Mouse (Mus musculus) CH12F3 (cell line): ENCODE measurements around the gene Tcl1b2.
"Not testable (repeated sequence)": the region's sequence is repeated elsewhere in the genome, so short reads cannot be mapped to it uniquely, and the experiment has no call there.

Experiments used
- in situ Hi-C: fragments of 300-500 bp; cut with MboI; formaldehyde crosslinking; loops from 2 replicates; pipeline ENCODE4 v1.14.3; 2020; ENCODE audit warnings: low sequenced_read_pairs

The Tcl1b2 gene

DNA sequence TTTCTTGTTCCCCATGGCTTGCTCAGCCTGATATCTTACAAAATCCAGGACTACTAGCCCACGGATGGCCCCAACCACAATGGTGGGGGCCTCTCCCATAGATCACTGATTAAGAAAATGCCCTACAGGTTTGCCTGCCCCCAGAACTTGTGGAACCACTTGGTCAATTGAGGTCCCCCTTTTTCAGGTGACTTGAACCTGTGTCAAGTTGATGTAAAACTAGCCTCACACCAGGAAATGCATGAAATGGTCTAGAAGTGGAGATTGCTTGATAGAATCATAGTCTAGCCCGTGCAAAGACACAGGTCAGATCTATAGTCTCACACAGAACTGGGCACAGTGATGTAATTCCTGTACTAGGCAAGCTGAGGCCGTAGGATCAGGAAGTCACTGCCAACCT, at the start of gene Tcl1b2:
Gene Tcl1b2, plus strand, starts transcription at position 301 of the 400 bp plus-strand sequence.
- in situ Hi-C loops = no loop called here

DNA sequence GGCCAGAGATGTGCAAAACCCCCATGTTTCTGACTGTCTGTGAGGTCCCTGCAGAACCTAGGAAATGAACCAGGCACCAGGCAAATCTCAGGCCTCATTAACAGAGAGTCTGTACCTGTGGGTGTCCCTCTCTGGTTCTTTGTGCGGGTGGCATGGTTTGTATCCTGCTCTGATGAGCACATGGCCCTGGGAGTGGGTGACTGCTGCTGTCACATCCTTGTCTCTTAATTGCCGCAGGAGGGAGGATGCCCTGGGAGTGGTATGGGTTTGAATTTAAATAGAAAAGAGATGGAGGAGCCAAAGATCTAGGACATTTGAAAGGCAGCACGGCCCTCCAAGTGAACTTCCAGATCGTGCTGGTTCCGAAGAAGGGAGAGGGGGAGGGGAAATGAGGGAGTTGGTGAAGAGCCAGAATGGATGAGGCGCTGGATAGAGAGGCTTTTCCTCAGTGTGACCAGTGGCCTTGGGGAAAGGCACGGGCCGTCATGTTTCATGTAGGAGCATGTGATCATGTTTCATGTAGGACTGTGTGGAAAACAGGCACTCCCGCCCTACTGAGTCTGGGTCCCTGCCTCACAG, 46.3 kb upstream of the Tcl1b2 start:
- in situ Hi-C loops = no loop called here

DNA sequence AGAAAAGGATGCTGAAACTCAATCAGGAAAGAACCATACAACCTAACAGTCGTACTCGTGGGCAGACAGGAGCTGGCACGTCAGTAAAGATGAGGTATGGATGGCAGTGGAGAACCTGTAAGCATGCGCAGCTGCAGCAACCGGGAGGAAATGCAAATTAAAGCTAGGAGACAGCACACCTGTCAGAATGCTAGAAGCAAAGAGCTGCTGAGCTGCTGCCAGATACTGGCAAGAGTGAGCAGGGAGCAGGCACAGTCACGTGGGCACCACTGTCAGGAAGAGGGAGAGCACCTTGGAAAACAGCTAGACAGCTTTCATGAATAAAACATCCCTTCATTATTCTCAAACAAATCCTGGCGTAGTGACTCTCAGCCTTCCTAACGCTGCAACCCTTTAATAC, 42.9 kb upstream of the Tcl1b2 start:
- in situ Hi-C loops = no loop called here

DNA sequence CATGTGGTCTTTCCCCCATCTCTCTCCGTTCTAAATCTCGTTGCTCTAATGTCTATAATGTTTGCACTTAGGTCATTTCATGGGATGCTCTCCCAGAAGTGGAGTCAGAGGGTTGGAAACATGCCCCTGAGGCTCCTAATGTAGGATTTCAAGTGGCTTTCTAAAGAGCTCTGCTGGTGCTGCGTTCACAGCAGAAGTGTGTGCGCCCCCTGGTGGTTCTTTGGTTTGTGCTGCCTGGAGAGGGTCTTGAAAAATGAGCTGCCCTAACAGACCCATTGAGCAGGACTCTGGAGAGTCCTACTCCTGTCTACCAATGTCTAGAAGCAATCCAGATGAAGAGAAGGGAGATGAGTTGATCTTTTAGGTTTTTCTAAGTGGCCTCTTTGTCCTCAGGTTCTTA, 41.8 kb upstream of the Tcl1b2 start:
- in situ Hi-C loops = no loop called here

DNA sequence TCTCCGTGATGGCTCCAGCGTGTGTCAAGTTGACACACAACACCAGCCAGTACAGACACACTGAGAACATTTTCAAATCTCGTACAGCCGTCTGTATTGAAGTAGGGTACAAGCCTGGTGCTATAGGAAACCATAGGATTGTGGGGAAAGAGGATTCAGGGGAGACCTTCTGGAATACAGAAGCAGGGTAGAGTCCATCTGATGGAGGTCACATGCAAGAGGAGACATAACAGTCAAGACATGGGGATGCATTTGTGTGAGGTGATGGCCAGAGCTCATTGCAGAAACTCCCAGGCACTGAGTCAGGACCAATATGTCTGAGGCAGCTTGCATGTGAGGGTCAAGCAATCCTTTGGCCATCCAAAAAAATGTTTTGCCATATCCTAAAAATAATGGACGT, 40.5 kb upstream of the Tcl1b2 start:
- in situ Hi-C loops = no loop called here

DNA sequence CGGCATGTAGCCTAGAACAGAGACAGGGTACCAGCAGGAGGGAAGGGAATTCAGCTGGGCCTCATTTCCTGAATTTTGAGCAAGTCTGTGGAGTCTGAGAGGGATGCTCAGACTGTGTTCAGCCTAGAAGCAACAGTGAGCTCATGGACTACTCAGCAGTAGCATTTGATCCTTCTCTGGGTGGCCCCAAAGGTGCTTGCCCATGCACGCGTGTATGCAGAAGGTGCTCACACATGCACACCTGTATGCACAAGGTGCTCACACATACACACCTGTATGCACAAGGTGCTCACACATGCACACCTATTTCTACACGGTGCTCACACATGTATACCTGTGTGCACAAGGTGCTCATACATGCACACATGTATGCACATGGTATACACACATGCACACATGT, 37.0 kb upstream of the Tcl1b2 start:
- in situ Hi-C loops = no loop called here

DNA sequence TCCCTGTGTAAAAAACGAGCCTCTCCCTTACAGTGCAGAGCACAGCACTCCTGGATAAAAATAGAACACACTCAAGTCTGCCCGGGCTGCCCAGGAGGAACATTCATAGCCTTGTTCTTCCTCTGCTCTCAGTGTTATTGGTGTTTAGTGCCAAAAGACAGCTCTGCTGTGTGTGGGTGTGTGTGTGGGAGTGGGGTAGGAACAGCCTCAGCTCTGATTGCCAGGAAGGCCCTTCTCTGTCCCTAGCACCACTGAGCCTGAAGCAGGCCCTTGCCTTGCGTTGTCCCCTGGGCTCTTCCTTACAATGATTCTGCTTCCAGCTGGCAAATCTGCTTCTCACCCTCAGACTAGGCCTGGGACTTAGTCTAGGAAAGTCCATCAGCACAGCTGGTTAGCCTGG, 36.4 kb upstream of the Tcl1b2 start:
- in situ Hi-C loops = no loop called here

DNA sequence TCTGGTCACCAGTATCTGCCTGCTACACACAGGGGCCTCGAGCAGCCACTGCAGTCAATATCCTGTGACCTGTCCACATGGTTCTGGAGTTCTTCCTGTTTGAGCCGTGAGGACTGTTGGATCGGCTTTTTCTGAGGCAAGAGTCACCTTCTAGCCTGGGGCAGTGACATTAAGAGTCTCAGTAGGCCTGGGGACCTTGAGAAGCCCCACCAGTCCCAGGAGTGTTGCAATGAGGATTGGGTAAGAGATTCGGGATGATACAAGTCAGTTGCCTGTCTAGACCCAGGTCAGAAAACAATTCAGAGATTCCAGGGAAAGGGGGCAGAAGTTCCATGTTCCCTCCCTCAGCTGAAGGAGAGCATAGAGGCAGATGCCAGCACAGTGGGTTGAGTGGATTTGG, 36.0 kb upstream of the Tcl1b2 start:
- in situ Hi-C loops = no loop called here

DNA sequence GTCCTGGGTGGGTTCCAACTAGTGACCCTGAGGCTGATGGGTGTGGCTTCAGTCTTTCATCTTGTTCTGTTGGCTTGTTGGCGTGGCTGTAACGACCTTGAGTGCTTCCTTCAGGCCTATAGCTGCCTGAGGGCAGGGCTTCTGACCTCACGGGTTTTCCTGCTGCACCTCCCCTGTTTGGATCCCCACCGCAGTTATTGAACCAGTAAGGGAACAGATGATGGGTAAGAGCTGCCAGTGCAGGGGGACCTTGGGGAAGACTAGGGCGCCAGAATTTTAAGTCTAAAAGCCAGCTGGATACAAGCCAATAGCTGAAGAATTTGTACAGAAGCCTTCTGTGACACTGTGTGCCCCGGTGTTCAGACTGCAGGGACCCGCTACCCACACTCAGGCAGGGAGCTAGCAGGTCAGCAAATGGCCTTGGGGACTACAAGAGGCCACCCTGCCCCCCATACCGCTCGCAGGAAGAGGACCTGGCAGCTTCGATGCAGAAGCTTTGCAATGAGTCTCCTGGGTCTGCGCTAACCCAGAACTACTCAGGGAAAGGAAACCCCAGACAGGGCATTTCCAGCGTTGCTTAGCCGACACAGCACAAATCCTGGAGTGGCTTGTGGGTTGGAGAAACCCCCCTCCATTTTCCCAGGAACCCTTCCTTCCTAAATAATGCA, 33.4 kb upstream of the Tcl1b2 start:
- in situ Hi-C loops = no loop called here

DNA sequence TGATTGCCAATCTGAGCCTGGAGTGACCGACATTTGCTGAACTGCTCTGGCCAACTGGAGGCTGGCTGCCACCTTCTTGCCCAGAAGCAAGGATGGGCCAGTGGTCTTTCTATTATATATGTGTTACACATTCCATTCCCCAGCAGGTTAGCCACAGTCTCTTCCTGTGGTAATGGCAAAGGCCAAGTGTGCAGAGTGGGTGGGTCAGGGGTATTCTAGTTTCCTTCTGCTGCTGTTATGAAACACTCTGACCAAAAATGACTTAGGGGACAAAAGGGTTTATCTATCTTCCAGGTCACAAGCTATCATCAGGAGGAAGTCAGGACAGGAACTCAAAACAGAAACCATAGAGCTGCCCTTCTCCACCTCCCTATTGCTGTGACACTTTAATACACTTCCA, 29.2 kb upstream of the Tcl1b2 start:
- in situ Hi-C loops = no loop called here

DNA sequence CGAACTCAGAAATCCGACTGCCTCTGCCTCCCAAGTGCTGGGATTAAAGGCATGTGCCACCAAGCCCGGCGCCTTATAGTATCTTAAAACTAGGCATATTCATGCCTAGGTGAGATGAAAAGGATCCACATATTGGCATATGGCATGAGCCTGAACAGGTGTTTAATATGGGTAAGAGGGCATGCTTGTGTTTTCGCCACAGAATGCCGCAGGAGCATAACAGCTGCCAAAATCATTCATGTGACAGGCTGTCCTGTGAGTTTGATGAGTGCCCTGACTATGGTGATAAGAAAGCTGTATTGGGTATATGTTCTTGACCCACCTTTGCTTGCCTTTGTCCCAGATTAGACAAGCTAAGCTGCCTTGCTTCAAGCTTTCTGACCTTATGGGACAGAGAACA, 20.5 kb upstream of the Tcl1b2 start:
- in situ Hi-C loops = no loop called here

DNA sequence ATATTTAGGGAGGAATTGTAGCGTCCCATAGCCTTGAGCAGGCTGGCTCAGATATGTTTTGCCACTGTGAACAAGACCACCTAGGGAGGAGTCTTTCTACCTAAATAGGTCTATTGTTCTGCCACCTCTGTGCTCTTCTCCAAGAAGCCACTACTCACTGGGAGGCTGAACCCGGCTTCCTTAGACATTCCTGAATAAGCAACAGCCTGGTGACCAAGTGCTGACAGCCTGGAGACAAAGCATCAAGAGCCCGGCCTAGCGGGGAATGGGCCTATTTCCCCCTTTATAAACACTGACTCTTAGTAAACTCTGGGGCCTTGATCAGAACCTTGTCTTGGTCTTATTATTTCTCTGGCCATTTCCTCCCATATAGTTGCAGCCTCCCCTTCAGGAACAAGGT, 19.3 kb upstream of the Tcl1b2 start:
- in situ Hi-C loops = no loop called here

DNA sequence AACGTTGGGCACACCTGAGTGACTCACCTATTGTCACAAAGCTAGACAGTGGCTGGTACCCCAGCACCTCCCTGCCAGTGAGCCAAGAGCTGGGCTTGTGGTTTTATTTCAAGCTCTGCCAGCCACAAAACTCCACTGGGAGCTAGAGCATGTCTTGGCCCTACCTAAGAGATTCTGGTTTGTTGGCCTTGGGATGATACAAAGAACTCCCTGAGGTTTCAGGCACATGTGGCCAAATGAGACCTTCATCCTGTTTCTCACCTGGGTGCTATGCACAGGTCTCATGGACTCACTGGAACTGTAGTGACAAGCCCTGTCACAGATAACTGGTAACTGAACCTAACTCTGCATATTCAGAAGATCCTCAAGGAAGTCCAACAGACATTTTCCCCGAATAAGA, 18.2 kb upstream of the Tcl1b2 start:
- in situ Hi-C loops = no loop called here

DNA sequence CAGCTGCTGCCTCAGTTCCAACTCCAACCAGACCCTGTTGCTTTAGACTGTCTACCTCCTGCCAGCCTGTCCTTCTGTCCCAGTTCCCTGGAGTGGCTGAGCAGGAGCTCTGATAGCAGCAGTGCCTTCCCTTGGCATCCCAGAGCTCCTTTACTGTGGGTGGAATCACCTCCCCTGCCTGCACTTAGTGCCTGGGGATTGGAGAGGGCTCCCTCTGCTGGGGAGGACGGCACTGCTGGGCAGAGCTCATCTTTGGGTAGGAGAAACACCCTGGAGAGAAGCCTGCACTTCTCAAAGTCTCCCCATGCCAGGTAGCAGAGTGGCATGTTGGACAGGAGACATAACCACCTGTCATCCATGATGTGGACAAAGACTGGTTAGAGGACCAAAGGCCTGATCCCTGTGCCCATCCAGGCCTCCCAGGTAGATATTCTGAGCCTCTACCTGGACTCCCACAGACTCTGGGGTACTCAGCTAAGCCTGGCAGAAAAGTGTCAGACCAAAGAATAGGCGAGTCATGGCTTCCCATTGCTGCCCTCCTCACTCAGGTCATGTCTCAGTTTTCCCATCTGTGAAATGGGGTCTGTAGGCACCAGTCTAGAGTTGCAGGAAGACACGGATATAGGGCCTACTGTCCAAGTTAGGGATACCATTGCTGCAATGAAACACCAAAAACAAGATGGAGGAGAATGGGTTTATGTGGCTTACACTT, 16.2 kb upstream of the Tcl1b2 start:
- in situ Hi-C loops = not testable (repeated sequence)

DNA sequence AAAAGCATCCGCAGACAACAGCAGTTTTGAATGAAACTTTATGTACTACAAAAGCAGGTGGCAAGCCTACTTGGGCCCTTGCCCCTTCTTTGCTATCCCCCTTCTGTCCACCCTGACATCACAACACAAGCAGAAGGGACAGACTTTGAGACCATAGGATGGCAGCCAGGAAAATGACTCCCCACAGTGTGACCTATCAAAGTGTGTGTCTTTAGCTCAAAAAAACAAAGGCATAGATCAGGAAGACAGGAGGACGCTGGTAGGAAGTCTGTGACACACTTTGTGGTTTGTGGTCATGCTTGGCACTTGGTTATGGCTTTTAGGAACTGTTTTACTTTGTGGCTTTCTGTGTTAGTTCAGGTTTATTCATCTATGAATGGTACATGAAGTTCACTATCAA, 11.6 kb upstream of the Tcl1b2 start:
- in situ Hi-C loops = not testable (repeated sequence)

DNA sequence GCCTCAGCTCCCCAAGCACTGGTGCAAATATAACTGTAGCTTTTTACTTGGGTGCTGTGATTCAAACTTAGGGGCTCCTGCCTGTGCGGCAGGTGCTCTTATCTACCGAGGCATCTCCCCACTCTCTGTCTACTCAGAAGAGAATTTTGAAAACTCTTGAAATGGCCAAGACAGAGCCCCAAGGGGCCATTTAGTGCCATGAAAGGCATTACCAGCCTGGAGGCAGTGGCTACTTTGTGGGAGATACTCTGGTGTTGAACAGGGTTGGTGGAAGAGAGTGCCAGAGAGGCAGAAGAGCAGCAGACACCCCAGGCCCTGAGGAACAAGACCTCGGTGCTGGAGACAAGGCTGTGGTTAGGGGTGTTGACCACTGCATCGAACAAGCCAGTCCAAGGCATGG, 11.0 kb upstream of the Tcl1b2 start:
- in situ Hi-C loops = not testable (repeated sequence)

DNA sequence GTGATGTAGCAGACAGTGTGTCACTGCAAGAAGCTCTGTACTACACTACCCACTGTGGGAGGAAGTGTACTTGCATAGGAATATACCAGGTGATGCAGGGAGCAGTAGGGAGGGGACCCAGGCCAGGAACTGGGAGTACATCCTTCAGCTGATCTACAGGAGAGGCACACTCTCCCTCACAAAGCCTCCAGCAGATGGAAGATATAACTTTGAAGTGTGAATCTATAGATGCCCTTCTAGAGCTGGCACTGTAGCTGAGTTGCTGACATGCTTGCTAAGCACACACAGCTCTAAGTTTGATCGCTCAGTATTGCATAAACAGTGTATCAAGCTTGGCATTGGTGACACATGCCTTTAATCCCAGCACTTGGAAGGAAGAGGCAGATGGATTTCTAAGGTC, 8.1 kb upstream of the Tcl1b2 start:
- in situ Hi-C loops = not testable (repeated sequence)

DNA sequence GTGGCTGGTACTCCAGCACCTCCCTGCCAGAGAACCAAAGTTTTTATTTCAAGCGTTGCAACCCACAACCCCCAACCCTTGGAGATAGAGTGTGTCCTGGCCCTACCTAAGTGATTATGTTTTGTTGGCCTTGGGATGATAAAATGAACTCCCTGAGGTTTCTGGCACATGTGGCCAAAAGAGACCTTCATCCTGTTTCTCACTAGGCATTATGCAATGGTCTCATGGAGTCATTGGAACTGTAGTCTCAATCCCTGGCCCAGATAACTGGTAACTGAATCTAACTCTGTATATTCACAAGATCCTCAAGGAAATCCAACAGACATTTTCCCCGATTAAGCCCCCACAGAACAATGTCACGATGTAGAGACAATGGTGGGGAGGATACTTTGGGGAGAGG, 2.7 kb upstream of the Tcl1b2 start:
- in situ Hi-C loops = no loop called here

DNA sequence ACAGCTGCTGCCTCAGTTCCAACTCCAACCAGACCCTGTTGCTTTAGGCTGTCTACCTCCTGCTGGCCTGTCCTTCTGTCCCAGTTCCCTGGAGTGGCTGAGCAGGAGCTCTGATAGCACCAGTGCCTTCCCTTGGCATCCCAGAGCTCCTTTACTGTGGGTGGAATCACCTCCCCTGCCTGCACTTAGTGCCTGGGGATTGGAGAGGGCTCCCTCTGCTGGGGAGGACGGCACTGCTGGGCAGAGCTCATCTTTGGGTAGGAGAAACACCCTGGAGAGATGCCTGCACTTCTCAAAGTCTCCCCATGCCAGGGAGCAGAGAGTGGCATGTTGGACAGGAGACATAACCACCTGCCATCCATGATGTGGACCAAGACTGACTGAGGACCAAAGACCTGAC, 886 bp upstream of the Tcl1b2 start:
- in situ Hi-C loops = not testable (repeated sequence)

DNA sequence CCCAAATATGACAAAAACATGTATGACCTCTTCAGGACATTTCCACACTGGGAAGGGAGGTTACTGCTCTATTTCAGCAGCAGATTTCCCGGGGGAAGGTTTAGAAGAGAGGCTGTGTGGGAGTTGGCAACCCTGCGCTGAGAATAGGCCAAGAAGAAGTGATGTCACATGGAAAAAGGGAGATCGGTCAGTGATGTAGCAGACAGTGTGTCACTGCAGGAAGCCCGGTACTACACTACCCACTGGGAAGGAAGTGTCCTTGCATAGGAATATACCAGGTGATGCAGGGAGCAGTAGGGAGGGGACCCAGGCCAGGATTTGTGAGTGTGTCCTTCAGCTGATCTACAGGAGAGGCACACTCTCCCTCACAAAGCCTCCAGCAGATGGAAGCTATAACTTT, 9.5 kb downstream of the Tcl1b2 start:
- in situ Hi-C loops = not testable (repeated sequence)

DNA sequence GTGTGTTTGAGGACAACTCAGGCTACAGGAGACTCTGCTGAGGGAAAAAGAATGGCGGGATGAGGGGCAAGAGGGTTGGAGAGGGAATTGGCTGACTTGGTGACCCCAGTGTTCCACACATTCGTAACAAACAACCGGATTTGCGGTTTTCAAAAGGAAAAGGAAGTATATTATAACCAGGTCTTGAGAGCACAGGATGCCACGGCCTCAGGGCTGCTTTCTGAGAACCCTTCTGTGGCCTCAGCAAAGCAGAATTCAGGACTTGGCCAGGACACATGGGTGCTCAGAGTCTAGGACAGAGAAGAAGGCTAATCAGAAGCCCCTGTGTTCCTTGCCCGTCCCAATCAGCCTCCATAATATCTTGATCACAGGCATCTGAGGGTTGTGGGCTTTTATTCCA, 13.0 kb downstream of the Tcl1b2 start:
- in situ Hi-C loops = no loop called here

DNA sequence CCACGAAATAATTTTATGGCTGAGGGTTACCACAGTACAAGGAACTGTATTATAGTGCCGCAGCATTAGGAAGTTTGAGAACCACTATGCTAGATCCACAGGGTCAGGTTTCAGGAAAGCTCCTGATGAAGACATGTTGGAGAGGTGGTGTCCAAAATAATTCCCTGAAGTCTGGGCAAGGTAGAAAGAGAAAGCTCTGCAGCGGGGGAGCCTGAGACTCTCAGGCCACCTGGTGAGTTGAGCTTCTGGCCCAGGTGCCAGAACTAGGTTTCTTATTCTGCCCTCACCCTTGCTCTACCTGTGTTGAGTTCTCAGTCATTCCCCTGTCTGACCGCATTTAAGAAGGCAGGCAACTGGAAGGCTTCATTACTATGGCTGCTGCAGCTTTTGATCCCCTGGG, 13.6 kb downstream of the Tcl1b2 start, which contains the start of gene Tcl1b1:
Gene Tcl1b1, plus strand, starts transcription at position 301 of the 400 bp plus-strand sequence.
- in situ Hi-C loops = no loop called here
